Mouse (Mus musculus) v-Abl transformed pro-B cells (cell line): Measurements from ENCODE around the gene Pla2g1b.

Source experiments
- in situ Hi-C, 2 experiments: fragments of 400-800 bp; cut with MboI; formaldehyde crosslinking; loops; one replicate each; pipeline ENCODE4 v1.15.1; 2025; ENCODE audit not compliant: unreplicated experiment in 2 of 2

Gene Pla2g1b

DNA sequence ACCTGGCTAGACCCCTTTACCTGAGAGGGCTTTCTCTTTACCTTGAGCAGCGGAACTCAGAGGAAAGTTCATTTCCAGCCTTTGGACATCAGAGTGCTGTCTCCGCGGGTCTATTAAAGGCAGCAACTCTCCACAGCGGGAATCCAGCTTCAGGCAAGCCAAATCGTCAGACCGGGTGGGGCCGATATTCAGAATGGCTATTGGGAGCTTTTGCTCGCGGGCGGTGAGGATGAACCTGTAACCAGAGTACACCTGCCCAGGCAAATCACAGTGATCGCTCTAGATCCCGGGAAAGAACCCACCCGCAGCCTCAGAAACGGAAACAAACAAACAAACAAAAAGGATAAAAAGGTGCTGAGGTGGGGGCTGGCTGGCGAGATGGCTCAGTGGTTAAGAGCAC is 13.5 kb downstream of the Pla2g1b start:
- in situ Hi-C loops: loop anchor here in 1 of 2 experiments (25.0 kb wide), 1 partner anchor 1667 kb away; the partner anchor contains the start of gene Tmem119

DNA sequence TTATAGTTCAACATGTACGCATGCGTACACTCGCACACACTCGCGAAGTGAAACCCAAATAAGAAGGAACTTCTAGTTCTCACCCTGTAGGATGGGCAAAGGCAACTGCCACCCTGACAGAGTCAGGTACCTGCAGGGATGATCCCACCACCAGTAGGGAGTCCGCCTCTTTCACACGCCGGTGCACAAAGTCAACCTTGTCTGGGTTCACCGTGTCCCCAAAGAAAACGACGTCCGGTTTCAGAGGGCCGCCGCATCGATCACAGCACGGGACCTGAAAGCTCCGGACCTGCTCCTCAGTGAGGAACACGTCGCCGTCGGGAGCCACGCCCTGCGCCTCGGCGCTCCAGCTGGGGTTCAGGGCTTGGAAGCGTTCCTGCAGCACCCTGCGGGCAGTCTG is 14.0 kb downstream of the Pla2g1b start:
- in situ Hi-C loops: loop anchor here in 1 of 2 experiments (25.0 kb wide), 1 partner anchor 1668 kb away; the partner anchor contains the start of gene Tmem119

DNA sequence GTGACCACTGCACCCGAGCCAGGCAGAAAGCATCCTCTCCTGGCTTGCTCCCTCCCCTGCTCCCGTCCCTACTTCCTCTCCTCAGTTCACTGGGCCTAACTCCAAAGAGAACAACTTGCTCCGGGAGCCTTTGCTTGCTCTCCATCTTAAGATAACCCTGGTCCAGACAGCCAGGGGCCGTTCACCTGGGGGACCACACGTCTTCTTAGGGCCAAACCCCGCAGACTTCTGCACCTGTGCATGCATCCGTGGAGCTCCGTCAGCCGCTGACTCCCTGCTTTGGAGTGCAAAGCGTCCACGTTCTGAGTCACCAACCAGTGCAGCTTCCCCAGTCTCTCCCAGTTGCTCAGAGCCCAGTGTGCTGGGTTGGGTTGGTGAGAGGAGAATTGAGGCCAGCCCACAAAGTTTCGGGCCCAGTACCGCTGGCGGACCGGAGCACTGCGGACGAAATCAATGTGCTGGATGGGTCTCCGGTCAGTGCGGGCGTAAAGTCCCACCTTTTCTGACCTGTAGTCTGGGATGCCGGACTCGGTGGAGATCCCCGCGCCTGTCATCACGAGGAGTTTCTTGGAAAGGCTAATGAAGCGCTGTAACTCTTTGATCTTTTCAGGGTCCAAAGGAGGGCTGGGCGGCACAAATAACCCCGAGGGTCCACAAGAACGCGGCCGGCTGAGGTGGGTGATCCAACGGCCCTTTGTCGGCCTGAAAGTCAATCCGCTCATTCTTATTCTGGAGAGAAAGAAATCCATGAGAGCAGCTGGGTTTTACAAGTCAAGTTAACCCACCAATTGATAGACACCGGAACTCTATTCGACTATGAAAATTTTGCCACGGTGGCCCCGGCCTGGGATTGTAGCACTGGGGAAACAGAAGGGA is 16.6 kb downstream of the Pla2g1b start:
- in situ Hi-C loops: loop anchor here in 1 of 2 experiments (25.0 kb wide), 1 partner anchor 1670 kb away; the partner anchor contains the start of gene Tmem119

DNA sequence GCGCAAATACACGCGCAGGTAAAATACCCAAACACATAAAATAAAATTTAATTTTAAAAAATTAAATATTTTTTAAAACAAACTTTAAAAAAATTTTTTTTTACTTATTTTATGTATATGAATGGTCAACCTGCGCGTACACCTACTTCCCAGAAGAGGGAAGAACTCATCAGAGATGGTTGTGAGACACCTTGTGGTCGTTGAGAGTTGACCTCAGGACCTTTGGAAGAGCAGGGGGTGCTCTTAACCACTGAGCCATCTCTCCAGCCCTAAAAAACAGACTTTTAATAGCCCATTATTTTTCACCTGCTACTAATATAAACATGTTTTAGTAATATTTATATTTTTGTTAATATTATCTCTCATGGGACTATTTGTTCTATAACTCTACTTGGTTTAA is 17.3 kb downstream of the Pla2g1b start:
- in situ Hi-C loops: loop anchor here in 1 of 2 experiments (25.0 kb wide), 1 partner anchor 1671 kb away; the partner anchor contains the start of gene Tmem119

DNA sequence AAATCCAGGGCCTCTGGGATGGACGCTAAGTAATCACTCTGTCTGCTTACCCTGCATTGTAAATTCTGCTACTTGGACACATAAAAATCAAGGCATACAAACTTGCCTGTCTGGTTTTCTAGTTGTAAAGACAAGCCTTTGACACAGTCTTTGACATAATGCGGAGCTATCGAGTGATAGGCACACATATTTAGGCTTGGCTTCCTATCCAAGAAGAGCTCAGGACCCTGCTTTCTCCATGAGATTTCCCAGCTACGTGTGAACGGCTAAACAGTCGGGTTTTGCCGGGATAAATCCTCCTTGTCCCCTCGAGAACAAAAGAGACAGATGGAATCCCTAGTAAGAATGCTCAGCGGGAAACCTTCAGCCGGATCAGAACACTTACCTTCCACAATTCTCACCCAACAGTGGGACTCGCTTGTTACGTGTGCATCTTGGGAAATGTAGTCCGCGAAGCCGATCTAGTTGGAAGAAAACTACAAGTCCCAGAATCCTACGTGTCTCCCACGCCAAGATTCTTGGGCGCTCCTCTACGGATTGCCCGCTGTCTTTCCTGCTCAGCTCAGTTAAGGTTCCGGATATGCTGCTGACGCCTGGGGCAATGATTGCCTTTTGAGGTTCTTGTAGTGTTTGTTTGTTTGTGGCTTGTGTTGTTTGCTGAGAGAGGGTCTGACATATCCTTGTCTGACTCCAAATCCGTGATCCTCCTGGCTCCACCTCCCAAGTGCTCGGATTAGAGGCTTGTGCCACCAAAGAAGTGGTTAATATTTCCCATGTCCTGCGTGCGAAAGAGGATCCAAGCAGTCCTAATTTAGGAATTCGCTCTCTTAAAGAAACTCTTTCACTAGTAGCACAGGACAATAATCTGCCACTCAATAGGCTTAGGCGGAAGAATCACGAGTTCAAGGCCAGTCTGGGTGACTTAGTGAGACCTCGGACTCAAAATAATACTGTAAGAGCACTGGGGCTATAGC is 18.2 kb downstream of the Pla2g1b start, which contains the start of gene Sirt4:
Gene Sirt4, minus strand, starts transcription at position 779 of the 974 bp plus-strand sequence.
- in situ Hi-C loops: loop anchor here in 1 of 2 experiments (25.0 kb wide), 1 partner anchor 1672 kb away; the partner anchor contains the start of gene Tmem119

DNA sequence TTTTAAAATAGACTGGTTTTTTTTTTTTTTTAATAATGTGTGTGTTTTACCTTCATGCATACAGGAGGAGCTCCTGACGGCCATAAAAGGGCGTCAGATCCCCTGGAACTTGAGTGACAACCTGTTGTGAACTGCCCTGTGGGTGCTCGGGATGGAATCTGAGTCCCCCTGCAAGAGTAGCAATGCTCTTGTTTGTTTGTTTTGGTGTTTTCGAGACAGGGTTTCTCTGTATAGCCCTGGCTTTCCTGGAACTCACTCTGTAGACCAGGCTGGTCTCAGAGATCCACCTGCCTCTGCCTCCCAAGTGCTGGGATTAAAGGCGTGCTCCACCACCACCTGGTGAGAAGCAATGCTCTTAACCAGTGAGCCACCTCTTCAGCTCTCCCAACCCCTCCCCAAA is 18.9 kb downstream of the Pla2g1b start:
- in situ Hi-C loops: loop anchor here in 1 of 2 experiments (25.0 kb wide), 1 partner anchor 1673 kb away; the partner anchor contains the start of gene Tmem119

DNA sequence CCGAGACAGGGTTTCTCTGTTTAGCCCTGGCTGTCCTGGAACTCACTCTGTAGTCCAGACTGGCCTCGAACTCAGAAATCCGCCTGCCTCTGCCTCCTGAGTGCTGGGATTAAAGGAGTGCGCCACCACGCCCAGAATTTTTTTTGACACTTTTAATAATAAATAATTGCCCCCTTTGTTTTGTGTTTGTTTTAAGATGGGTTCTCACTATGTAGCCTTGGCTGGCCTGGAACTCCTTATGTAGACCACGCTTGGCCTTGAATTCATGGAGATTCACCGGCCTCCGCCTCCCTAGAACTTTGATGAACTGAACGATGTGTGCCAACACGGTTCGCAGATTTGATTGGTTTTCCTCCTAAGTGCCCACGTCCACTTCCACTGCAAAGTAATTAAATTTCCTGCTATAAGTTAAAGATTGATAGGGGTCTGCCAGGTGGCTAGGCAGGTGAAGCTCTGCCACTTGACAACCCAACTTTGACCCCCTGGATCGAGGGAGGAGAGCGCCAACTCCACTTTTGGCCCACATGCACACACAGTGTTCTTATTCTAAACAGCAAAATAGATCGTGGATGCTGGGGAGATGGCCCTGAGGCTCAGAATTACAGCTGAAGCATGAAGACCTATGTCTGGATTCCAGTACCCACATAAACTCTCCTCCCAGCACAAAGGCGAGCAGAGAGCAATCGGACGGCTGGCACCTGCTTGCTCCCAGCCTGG is 19.6 kb downstream of the Pla2g1b start:
- in situ Hi-C loops: loop anchor here in 1 of 2 experiments (25.0 kb wide), 1 partner anchor 1673 kb away; the partner anchor contains the start of gene Tmem119

DNA sequence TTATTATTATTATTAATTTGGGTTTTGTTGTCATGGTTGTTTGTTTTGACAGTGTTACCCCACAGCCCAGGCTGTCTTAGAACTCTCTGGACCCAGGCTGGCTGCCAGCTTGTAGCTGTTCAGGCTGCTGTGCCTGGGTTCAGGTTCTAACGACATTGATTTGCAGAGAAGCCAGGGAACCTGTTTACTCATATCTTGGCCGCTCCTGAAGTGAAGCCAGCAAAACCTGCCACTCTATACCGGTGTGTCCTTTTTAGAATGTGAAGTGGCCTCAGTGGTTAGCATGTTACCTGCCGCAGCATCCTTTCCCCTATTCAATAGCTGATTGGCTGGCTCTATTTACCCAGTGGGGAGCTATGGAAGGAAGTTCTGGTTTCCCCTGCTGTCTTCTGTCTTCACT is 20.7 kb downstream of the Pla2g1b start:
- in situ Hi-C loops: loop anchor here in 1 of 2 experiments (25.0 kb wide), 1 partner anchor 1674 kb away; the partner anchor contains the start of gene Tmem119

DNA sequence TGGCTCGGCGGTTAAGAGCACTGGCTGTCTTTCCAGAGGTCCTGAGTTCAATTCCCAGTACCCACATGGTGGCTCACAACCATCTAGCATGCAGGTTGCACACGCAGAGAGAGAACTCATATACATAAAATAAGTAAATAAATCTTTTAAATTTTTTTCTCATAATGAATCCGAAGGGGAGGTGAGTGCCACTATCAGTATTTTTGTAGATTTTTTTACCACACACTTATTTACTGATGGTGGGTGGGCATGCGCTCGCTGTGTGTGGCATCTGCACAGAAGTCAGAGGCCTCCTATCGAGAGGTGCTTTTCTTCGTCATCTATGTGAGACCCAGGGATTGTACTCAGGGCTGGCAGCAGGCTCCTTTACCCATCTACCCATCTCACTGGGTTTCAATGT is 21.3 kb downstream of the Pla2g1b start:
- in situ Hi-C loops: loop anchor here in 1 of 2 experiments (25.0 kb wide), 1 partner anchor 1675 kb away; the partner anchor contains the start of gene Tmem119

DNA sequence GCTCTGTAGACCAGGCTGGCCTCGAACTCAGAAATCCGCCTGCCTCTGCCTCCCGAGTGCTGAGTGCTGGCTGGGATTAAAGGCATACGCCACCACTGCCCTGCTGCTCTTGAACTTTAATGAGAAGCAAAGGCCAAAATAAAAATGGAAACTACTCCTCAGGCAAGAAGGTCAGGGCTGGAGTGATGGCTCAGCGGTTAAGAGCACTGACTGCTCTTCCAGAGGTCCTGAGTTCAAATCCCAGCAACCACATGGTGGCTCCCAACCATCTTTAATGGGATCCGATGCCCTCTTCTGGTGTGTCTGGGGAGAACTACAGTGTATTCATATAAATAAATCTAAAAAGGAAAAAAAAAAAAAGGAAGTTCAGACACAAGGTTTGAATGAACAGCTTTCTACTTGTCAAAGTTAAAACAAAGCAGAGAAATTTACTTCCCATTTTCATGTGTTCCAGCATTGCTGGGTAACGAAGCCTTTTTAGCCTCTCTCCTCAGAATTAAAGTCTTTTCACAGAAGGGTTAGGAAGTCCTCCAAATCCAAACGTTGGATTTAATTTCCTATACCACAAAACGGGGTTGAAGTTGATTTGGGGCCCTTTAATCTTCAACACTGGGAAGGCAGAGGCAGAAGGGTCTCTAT is 22.0 kb downstream of the Pla2g1b start:
- in situ Hi-C loops: loop anchor here in 1 of 2 experiments (25.0 kb wide), 1 partner anchor 1676 kb away; the partner anchor contains the start of gene Tmem119

DNA sequence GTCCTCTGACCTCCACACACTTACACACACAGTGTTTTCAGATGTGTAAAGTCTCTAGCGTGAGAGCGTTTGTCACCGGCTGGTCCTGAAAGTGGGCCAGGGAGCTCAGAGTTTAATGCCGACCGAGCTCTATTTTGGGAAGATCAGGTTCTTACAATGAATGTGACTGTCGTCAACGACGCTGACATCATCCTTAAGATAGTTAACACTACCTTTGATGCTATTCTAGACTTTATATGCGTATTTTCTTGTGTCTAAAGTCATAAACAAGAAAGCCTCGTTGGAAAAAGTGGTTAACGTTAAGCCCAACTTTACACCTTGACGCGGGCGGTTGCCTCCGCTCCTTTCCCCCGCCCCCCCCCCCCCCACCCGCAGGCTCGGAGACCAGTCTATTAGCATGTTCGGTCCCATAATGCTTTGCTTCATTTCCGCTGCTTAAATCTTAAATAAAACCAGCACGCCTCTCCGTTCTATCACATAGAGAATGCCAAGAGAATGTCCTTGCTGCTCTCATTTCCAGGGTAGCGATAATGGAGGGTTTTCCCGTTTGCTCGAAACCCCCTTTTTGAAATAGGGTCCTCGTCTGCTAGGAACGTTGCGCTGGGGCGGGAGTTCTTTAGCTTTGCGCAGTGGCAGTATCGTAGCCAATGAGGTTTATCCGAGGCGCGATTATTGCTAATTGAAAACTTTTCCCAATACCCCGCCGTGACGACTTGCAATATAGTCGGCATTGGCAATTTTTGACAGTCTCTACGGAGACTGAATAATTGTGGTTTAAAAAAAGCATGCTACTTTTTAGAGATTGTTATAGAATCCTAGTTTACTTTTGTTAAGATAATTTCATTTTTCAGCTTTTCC is 23.0 kb downstream of the Pla2g1b start:
- in situ Hi-C loops: loop anchor here in 1 of 2 experiments (25.0 kb wide), 1 partner anchor 1677 kb away; the partner anchor contains the start of gene Tmem119

DNA sequence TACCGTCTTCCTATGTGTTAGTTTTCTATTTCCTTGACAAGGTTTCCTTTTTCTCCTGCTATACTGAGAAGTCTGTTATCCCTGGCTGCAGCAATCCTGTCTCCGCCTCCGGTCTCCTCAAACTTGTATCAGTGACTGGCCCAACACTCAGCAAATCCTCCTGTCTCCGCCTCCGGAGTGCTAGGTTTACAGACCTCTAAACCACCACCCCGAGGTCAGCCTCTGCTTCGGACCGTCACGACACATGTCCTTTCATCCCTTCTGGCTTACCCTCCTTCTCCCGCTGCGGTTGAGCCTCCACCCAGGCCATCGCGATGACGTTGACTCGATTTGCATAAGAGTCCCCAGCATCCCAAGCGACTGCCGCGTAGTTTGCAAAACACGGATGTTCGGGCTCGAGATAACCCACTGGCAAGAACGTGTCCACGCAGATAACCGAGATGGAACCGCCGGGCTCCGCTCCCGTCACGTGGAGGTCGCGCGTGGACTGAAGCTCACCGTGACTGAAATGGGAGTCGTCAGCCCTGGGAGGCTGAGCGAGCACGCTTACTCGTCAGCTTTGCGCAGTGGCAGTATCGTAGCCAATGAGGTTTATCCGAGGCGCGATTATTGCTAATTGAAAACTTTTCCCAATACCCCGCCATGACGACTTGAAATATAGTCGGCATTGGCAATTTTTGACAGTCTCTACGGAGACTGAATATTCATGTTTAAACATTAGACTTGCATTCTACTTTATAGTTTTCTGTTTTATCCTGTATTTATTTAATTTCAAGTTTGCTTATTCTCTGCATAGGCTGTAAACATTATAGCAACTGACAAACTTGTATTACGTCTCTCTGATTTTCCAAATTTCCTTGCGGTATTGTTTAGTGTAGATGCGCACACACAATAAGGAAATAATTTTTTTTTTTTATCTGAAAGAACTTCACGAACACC is 23.9 kb downstream of the Pla2g1b start:
- in situ Hi-C loops: loop anchor here in 1 of 2 experiments (10.0 to 25.0 kb wide), 2 partner anchors 135 to 1678 kb away; partner anchors contain the start of gene Tmem119

DNA sequence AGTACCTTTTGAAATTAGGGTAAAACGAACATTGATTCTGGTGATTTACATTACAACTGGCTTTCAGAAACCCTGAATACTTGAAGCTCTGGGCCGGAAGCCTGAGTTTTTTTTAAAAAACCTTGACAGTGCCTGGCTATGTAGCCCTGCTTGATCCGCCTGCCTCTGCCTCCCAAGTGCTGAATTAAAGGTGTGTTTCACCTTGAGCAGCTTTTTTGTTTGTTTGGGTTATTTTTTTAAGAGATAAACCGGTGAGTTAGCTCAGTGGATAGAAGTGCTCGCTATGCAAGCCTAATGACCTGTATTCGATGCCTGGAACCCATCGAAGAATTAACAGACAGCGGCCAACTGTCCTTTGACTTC is 24.6 kb downstream of the Pla2g1b start:
- in situ Hi-C loops: loop anchor here in 1 of 2 experiments (10.0 to 25.0 kb wide), 2 partner anchors 134 to 1678 kb away; partner anchors contain the start of gene Tmem119

DNA sequence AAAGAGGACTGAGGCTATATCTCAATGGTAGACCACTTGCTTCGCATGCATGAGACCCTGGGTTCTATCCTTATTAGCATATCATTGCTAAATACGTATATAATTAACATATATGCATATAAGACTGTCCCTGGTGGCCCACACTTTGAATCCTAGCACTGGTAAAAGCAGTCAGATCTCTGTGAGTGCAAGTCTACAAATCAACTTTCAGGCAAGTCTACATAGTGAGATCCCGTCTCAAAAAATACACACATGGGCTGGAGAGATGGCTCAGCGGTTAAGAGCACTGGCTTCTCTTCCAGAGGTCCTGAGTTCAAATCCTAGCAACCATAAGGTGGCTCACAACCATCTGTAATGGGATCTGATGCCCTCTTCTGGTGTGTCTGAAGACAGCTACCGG is 25.0 kb downstream of the Pla2g1b start:
- in situ Hi-C loops: loop anchor here in 1 of 2 experiments (10.0 to 25.0 kb wide), 2 partner anchors 134 to 1679 kb away; partner anchors contain the start of gene Tmem119

DNA sequence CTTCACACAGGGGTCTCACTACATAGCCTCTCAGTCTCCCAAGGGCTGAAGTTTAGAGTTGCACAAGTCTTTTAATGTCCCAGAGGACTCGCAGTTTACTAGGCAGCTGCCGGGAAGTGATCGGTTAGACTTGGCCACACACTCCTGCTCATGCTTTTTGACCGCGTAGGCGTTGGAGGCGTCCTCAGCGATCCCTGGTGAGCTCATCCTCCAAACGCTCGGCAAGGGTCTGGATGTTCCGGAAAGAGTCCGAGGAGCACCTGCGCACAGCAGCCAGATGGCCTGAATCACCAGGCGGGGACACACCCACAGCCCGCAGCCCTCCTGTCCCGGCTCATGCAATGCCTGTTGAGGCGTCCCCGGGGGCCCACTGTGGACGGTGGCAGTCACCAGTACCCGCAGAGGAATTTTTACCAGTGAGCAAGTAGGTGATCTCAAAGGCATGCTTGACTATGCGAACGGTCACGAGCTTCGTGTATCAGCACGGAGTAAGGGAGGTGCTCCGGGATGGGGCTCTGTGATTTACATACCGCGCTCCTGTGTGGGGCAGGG is 25.8 kb downstream of the Pla2g1b start:
- in situ Hi-C loops: loop anchor here in 1 of 2 experiments (10.0 to 25.0 kb wide), 2 partner anchors 133 to 1680 kb away; partner anchors contain the start of gene Tmem119

DNA sequence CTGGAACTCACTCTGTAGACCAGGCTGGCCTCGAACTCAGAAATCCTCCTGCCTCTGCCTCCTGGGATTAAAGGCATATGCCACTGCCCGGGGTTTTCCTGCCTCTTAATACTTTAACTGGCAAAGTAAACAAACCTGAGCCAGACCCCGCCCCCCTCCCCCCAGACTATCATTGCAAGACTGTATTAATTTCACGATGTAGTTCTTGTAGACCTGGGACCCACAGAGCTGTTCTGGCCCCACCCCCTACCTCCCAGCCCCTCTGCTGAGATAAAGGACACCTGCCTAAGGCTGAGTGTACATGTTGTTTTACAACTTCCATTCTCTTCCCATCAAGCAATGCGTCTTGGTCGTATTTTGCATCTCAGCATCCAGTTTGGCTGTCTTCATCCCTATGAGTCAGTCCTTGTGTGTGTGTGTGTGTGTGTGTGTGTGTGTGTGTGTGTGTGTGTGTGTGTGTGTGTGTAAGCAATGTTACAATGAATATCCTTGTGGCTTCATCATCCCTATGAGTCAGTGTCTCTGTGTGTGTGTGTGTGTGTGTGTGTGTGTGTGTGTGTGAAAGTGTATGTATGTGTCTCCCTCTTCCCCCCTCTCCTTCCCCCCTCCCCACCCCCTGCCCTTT is 26.8 kb downstream of the Pla2g1b start:
- in situ Hi-C loops: loop anchor here in 1 of 2 experiments (10.0 to 25.0 kb wide), 2 partner anchors 132 to 1681 kb away; partner anchors contain the start of gene Tmem119
